In genomic region chr5:146794853-146795252, GRCm38 (mm10) we compare ENCODE assay signal across 8 mouse cellular contexts. TPM values are rescaled to one million over a fixed set of nuclear protein-coding genes. Genes with fewer than 3 reads are reported as not detected.
DNase-seq lines count a peak whose midpoint lies in the region; ATAC-seq lines count a peak whose summit lies in the region.

Usp12 (minus strand) TSS chr5:146795006.

- H3K27me3 ChIP-seq in hindbrain, embryonic 15.5 days: no peaks in the 10 kb centered on the region

- H3K4me2 ChIP-seq in hindbrain, embryonic 15.5 days: peak within 1 kb of the TSS; percentile 89

- H3K9me3 ChIP-seq in hindbrain, embryonic 15.5 days: no peaks in the 10 kb centered on the region

- peak within 1 kb of the TSS; percentile 93 for H3K4me3 ChIP-seq in hindbrain, embryonic 15.5 days

- peak; percentile 93 for DNase-seq in R1 (ENCODE audit: low read depth, low spot score)
- peak; percentile 100 for DNase-seq in cerebellum, postnatal 25 days
- DNase-seq in frontal cortex, postnatal 36 days (ENCODE audit: low spot score in 2 of 2): peak; percentile 97
- peak; percentile 96 for DNase-seq in left cerebral cortex, adult 11 months (ENCODE audit: low spot score)
- DNase-seq in lung, postnatal 4 days: peak; percentile 99 to 100
- DNase-seq in retina, postnatal 7 days (ENCODE audit: low read depth, low spot score): peak; percentile 93
- peak; percentile 99 for DNase-seq in urinary bladder, adult 2 months (ENCODE audit: low spot score)

- peaks cover 35% of the 10 kb centered on the region for H3K4me1 ChIP-seq in hindbrain, embryonic 15.5 days (replicated peaks)

- WGBS in hindbrain, embryonic 15.5 days: 0% methylated on average over 34 of the region's 51 CpGs

- no peaks in the 10 kb centered on the region for H3K36me3 ChIP-seq in hindbrain, embryonic 15.5 days

- H3K9ac ChIP-seq in hindbrain, embryonic 15.5 days: peak within 1 kb of the TSS; percentile 97

- ATAC-seq in hindbrain, embryonic 15.5 days (ENCODE audit: low FRiP score, low read depth): peak; percentile 96

- H3K27ac ChIP-seq in hindbrain, embryonic 15.5 days (replicated peaks): peak within 1 kb of the TSS; percentile 87

RNA-seq across cellular contexts. Expression of gene Usp12, which starts in this region (rescaled TPM):
- polyA plus RNA-seq in hindbrain, embryonic 15.5 days (2015; fragmentation: Nextera tagmentation; extraction: Ambion mirVana): 16.2 and 17.1 TPM in 2 replicates
- 16.6 and 20.9 TPM in 2 replicates for polyA plus RNA-seq in urinary bladder, adult 2 months (2012; rRNA removed)

Comparison
In these comparisons a context has a peak if more than half of its experiments do, and no peak if none do; other contexts are left out.
1. Peak in every context shown above with its lines: DNase-seq, ATAC-seq, H3K4me3 ChIP-seq and H3K27ac ChIP-seq.